Mouse (Mus musculus) layer of hippocampus, postnatal 14 days (tissue): ENCODE data around the gene A1cf. TPM values are rescaled to one million over a fixed set of nuclear protein-coding genes. Genes with fewer than 3 reads are reported as not detected.
A peak's percentile ranks its signal among the peaks of the same experiment; 100 is the strongest.

ENCODE experiments used
- DNase-seq, 2 experiments: peaks; one replicate each; pipeline ENCODE4 v3.0.0; 2021 to 2022; ENCODE audit warnings: low spot score in 2 of 2, mixed read lengths in 1 of 2
- total RNA-seq, 2 experiments: library from RNA; stranded (reverse); gene quantifications; 2 replicates each; pipeline ENCODE4 v1.2.3; 2021

Gene A1cf
- total RNA-seq, 2 experiments from 2014 or later, result not detected

DNA sequence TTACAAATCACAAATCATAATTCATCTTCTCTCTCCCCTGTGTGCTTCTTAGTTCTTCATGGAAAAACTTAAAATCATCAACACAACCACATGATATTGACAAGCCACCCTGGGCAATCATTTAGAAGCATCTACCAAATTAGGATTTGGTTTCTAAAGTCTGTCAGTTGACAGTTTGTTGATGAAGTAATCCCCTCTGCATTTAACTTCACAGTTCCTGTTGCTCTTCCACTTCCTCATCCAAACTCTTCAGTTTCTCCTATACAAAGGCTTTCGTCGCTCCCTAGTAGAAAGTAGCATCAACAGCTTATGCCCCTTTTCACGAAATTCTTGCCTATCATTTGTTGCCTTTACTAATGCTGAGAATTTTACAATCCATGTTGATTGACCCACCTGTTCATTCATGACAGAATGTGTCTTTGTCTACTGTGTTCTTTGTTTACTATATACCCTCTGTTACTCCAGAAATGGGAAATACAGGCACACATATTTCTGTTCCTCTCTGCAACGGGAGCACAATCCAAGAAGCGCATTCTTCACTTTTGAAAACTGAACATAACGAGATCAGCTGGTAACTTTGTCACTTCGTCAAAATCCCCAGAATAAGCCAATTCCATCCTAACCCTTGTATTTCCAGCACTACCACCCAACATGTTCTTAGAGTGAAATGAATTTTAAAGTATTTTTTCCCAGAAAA, 82.4 kb downstream of the A1cf start:
- no peak for DNase-seq

DNA sequence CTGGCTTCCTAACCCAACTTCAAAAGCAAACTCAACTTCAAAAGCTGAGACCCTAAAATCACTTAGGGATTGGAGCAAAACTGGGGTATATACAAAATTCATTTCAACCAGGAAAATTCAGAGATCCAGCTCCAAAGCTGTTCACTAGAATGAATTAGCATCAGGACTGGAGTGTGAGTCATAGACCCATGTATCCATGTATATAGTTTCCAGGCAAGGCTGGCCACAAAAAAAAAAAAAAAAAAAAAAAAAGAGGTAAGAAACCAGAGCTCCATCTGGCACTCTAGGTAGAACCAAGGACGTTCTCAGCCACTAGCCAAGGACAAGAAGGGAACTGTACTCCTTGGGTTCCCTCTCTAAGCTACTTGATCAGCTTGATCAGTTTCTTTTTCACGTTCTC, 85.2 kb downstream of the A1cf start:
- no peak for DNase-seq

GRCm38 (mm10) chr19:31954267-31954666, 85.7 kb downstream of the A1cf start:
- DNase-seq, result no peak

DNA sequence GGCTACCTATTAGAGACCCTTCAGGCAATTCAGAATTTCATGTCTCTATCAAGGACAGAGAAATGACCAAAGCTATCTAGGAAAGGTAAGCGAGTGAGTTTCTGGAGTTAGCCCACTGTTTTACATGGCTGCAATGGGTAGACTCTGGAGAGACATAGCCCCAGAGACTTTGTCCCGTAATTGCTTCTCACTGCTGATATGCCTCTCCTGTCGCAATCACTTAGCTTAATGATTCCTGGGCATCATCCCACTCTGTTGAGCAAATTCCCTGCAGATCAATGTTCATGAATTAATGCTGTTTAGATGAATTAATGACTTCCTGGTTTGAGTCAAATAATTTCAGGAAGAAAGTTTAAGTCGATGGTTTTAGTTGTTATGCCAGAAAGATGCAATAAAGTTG, 86.1 kb downstream of the A1cf start:
- DNase-seq, result no peak

- DNase-seq, result no peak
These were observed 87.8 kb downstream of the A1cf start for GRCm38 (mm10) chr19:31956359-31956758.

DNA sequence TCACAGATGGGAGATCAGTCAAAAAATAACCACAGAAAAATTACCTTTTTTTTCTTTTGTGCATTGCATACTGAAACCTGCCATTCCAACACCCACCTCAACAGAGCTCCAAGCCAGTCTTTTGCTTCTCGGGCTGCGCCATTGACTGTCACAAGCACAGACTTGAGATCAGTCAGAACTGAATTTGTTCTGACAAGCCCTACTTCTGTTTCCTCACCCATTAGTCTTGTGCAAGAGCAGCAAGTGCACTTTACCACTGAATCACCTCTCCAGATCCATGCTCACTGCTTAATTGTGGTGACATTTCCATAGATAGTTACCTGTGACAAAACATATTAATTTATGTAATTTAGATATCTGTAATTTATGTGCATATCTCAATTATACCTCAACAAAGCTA, 91.9 kb downstream of the A1cf start:
- no peak for DNase-seq

DNA sequence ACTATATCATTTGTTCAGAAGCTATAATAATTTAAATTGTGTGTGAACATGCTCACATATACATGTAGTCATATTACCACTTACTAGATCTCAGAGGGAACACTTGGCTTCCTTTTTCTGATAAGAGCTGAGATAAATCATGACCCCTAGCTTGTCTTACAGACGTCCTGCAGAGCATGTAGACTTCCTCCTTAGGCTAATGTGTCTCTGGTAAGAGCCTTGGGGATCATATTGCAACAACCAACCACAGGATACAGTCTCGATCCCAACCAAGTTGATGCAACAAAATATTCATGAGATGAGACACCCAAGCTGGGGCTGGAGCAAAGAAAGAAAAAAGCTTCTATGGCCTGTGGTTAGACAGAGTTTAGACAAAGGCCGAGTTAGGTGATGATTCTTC, 94.6 kb downstream of the A1cf start:
- no peak for DNase-seq

DNA sequence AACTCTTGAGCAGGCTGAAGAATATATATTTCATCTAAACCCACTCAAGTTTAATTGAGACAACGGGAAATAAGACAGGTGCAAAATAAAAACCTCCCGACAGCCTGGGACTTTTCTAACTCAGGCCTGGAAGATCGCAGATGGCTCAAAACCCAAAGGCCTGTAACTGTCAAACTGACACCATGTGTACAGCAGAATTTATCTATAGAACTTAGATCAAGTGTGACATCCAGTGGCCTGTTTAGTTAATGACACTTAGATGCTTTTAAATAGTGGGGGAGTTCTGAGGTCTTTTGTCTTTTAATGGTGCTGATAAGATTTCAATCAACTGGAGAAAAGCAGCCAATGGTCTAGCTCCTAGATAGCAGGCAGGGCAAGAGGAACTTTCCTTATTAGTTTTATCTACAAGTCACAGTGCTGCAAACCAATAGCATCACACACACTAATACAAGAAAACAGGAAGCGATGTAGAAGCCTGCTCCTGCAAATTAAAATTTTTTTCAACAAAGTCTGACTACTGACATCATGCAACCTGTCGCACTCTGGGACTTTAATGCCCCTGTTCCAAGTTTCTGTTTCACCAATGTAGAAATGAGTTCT, 99.5 kb downstream of the A1cf start:
- DNase-seq, result peak in 1 of 2 experiments; percentile 41

DNA sequence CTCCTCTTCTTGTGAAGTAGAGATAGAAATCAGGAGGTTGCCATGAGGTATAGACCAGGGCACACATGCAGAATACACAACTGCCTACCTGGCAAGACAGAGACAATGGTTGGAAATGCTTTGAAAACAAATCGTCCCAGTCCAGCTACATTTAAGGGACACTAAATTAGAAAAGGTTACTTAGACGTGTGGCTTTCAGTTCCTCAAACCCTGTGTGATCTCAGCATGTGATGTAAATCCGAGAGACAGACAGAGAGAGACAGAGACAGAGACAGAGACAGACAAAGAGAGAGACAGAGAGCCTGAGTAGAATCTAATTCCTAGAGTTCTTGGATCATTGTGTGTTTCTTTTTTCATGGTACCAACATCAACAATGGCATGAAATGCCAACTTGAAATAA, 102.8 kb downstream of the A1cf start:
- no peak for DNase-seq

DNA sequence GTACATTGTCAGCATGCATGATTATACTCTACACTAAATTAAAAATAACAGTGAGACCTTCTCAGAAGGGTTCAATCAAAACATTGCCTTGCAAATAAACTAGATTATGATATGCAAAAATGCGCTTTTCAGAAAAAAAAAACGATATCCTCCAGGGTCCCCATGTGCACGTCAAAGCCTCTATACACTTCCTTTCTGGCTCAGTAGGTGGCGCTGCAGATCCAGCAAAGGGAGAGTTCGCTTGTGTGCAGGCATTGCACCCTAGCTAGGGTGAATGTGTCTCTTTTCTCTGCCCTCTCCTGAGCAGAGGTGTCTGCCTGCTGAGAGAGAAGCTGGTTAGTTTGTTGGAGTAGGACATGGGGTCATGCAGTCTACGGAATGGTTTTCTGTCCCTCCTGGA, 103.4 kb downstream of the A1cf start:
- peak; percentile 82 to 85 for DNase-seq

GRCm38 (mm10) chr19:31975882-31976281, 107.3 kb downstream of the A1cf start:
- DNase-seq, result no peak

GRCm38 (mm10) chr19:31991057-31991456, 122.5 kb downstream of the A1cf start:
- no peak for DNase-seq

GRCm38 (mm10) chr19:31996916-31997315, 128.4 kb downstream of the A1cf start:
- no peak for DNase-seq

Other genes starting within 250 kb of the A1cf start
- gene Prkg1, start 103.7 kb upstream of the A1cf start, total RNA-seq, result 10 to 100 TPM; 21.9 to 23.4 TPM
- 1 to 10 TPM; 6.1 to 6.4 TPM for gene Asah2, start 239.4 kb downstream of the A1cf start, total RNA-seq